Mouse (Mus musculus) erythroblast, embryonic 14.5 days (primary cell): ENCODE measurements around the gene Mrpl48.

Source experiments
- GATA1 ChIP-seq: IDR thresholded peaks from 2 replicates; pipeline ENCODE4 v1.6.1; 2012; ENCODE audit warnings: low read length, inconsistent platforms, mixed read lengths
- TAL1 ChIP-seq: IDR thresholded peaks from 3 replicates; pipeline ENCODE4 v1.6.1; 2012; ENCODE audit warnings: low read length, inconsistent platforms, mixed read lengths

DNA sequence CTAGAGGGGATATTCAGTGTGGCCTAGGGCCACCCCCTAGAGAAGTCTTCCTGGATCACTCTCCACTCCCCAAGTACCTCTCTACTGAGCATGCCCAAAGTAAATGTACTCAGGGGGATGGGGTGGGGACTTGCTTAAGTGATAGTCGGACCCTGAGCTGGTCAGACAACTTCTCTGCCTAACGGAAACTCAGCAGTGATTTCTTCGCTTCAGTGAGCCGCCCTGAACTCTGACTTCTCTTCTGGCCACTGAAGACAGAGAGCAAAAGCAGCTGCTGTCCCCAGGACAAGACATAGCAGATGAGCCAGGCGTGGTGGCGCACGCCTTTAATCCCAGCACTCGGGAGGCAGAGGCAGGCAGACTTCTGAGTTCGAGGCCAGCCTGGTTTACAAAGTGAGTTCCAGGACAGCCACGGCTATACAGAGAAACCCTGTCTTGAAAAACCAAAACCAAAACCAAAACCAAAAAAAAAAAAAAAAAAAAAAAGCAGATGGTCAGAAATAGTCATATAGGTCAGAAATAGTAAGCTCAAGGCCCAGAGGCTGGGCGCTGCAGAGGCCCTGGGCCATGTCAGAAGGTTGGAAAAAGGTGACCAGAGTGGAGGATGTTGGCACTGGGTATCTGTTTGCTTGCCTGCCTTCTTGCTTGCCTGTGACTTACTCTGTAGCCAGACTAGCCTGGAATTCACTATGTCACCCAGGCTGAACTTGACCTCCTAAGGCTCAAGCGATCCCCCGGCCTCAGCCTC, 103.2 kb downstream of the Mrpl48 start:
- TF ChIP-seq TAL1 (no peak), GATA1 (no peak)
